8 mouse cellular contexts compared by ENCODE assay signal in genomic region chr9:72641093-72641680, GRCm38 (mm10). TPM values are rescaled to one million over a fixed set of nuclear protein-coding genes. Genes with fewer than 3 reads are reported as not detected.
A peak's percentile ranks its signal among the peaks of the same experiment; 100 is the strongest.
DNase-seq lines count a peak whose midpoint lies in the region; ATAC-seq and TF ChIP-seq lines count a peak whose summit lies in the region.

No protein-coding gene starts in this region.

- peak; percentile 24 for ATAC-seq in heart, postnatal 0 days (ENCODE audit: insufficient read depth, low read depth)
- no peak for ATAC-seq in liver, embryonic 12.5 days
- ATAC-seq in stomach, embryonic 15.5 days (ENCODE audit: insufficient read depth, low FRiP score, low read depth): peak; percentile 40; the same call in 1 of the 2 replicates

- H3K9ac ChIP-seq in heart, postnatal 0 days (replicated peaks; ENCODE audit: low read depth, low read length): peak overlapping the region; percentile 46
- H3K9ac ChIP-seq in liver, embryonic 12.5 days: peak overlapping the region; percentile 72; the same call in 1 of the 2 replicates
- H3K9ac ChIP-seq in stomach, embryonic 15.5 days: no peak overlapping the region

- TF ChIP-seq EP300 in heart, postnatal 0 days (IDR thresholded peaks at IDR 0.05; ENCODE audit: low read depth): peak; percentile 48; the same call in 1 of the 2 replicates

- peak overlapping the region; percentile 57 for H3K4me2 ChIP-seq in heart, postnatal 0 days (ENCODE audit: low read depth, low read length)
- 0 out of 2 replicates have a peak overlapping the region, but pooled peaks have one; percentile 86 for H3K4me2 ChIP-seq in liver, embryonic 12.5 days
- H3K4me2 ChIP-seq in stomach, embryonic 15.5 days: peak overlapping the region; percentile 56

- no peaks in the 10 kb centered on the region for H3K9me3 ChIP-seq in heart, postnatal 0 days (replicated peaks; ENCODE audit: control insufficient read depth, low read length)
- no peaks in the 10 kb centered on the region for H3K9me3 ChIP-seq in liver, embryonic 12.5 days (replicated peaks)
- no peaks in the 10 kb centered on the region for H3K9me3 ChIP-seq in stomach, embryonic 15.5 days

- peak overlapping the region; percentile 99 for H3K27ac ChIP-seq in heart, postnatal 0 days (ENCODE audit: low read depth)
- H3K27ac ChIP-seq in liver, embryonic 12.5 days: peak overlapping the region; percentile 89
- peak overlapping the region; percentile 99 for H3K27ac ChIP-seq in stomach, embryonic 15.5 days

- 40% methylated on average over 6 of the region's 6 CpGs for WGBS in heart, postnatal 0 days
- 80% methylated on average over 6 of the region's 6 CpGs for WGBS in liver, embryonic 12.5 days (ENCODE audit: insufficient replicate concordance)
- WGBS in stomach, embryonic 15.5 days: 55% methylated on average over 6 of the region's 6 CpGs

- no peaks in the 10 kb centered on the region for H3K36me3 ChIP-seq in heart, postnatal 0 days (replicated peaks; ENCODE audit: control insufficient read depth, insufficient read depth, low read length)
- H3K36me3 ChIP-seq in liver, embryonic 12.5 days: no peaks in the 10 kb centered on the region
- no peaks in the 10 kb centered on the region for H3K36me3 ChIP-seq in stomach, embryonic 15.5 days

- H3K27me3 ChIP-seq in heart, postnatal 0 days (ENCODE audit: control insufficient read depth, insufficient read depth, low read length): no peaks in the 10 kb centered on the region
- H3K27me3 ChIP-seq in liver, embryonic 12.5 days (replicated peaks): no peaks in the 10 kb centered on the region
- no peaks in the 10 kb centered on the region for H3K27me3 ChIP-seq in stomach, embryonic 15.5 days (replicated peaks)

- H3K4me3 ChIP-seq in heart, postnatal 0 days (ENCODE audit: low read depth, low read length): no peak overlapping the region
- no peak overlapping the region for H3K4me3 ChIP-seq in liver, embryonic 12.5 days
- no peak overlapping the region for H3K4me3 ChIP-seq in stomach, embryonic 15.5 days (replicated peaks)

- no peak for TF ChIP-seq CTCF in heart, postnatal 0 days (IDR thresholded peaks at IDR 0.05; ENCODE audit: low read depth)

- DNase-seq in lung, adult 18-20 months: peak; percentile 27 to 44
- DNase-seq in lung, postnatal 36 days: no peak
- DNase-seq in heart, postnatal 0 days (ENCODE audit: low spot score): peak; percentile 65
- no peak for DNase-seq in natural killer cell, adult 2 months (ENCODE audit: low spot score in 2 of 2)
- DNase-seq in frontal cortex, adult 2 months (ENCODE audit: extremely low spot score in 1 of 2, low spot score in 1 of 2): no peak
- DNase-seq in cerebellum, adult 11 months: no peak

- H3K4me1 ChIP-seq in heart, postnatal 0 days (ENCODE audit: control insufficient read depth, insufficient read depth): peaks cover 24% of the 10 kb centered on the region
- H3K4me1 ChIP-seq in liver, embryonic 12.5 days: peaks cover 29% of the 10 kb centered on the region
- H3K4me1 ChIP-seq in stomach, embryonic 15.5 days: peaks cover 28% of the 10 kb centered on the region

RNA-seq across cellular contexts. Expression of gene Nedd4, which starts 21.0 kb away (rescaled TPM):
- 444 and 493 TPM in 2 replicates for total RNA-seq in heart, postnatal 0 days (2014; rRNA removed; ENCODE audit: low replicate concordance)
- polyA plus RNA-seq in heart, postnatal 0 days (2015; fragmentation: Nextera tagmentation; extraction: Ambion mirVana): 294 and 303 TPM in 2 replicates
- polyA plus RNA-seq in liver, embryonic 12.5 days (2016; fragmentation: Nextera tagmentation; extraction: Ambion mirVana): 173 and 176 TPM in 2 replicates
- polyA plus RNA-seq in stomach, embryonic 15.5 days (2015; fragmentation: Nextera tagmentation; extraction: Ambion mirVana): 502 and 542 TPM in 2 replicates
- 231 and 248 TPM in 2 replicates for polyA plus RNA-seq in frontal cortex, adult 2 months (2012; rRNA removed)

Comparison
In these comparisons a context has a peak if more than half of its experiments do, and no peak if none do; other contexts are left out.
1. DNase-seq: peak in lung, adult 18-20 months (2 of 2) and heart, postnatal 0 days (single experiment); none in lung, postnatal 36 days (single experiment), natural killer cell, adult 2 months (0 of 2), frontal cortex, adult 2 months (0 of 2) and cerebellum, adult 11 months (single experiment).
2. Peak in every context shown above with its lines, with median percentiles within 50 percentile points of each other: H3K27ac ChIP-seq and H3K4me2 ChIP-seq.